Mouse (Mus musculus) megakaryocyte, embryonic 14.5 days (primary cell): Measurements from ENCODE around the gene Flot2.

Experiments
- FLI1 ChIP-seq: IDR thresholded peaks from 2 replicates; pipeline ENCODE4 v1.6.1; 2012; ENCODE audit warnings: low read length, inconsistent platforms, mixed read lengths
- GATA1 ChIP-seq: IDR thresholded peaks from 3 replicates; pipeline ENCODE4 v1.6.1; 2012; ENCODE audit warnings: mixed read lengths, low read length, inconsistent platforms, borderline replicate concordance

DNA sequence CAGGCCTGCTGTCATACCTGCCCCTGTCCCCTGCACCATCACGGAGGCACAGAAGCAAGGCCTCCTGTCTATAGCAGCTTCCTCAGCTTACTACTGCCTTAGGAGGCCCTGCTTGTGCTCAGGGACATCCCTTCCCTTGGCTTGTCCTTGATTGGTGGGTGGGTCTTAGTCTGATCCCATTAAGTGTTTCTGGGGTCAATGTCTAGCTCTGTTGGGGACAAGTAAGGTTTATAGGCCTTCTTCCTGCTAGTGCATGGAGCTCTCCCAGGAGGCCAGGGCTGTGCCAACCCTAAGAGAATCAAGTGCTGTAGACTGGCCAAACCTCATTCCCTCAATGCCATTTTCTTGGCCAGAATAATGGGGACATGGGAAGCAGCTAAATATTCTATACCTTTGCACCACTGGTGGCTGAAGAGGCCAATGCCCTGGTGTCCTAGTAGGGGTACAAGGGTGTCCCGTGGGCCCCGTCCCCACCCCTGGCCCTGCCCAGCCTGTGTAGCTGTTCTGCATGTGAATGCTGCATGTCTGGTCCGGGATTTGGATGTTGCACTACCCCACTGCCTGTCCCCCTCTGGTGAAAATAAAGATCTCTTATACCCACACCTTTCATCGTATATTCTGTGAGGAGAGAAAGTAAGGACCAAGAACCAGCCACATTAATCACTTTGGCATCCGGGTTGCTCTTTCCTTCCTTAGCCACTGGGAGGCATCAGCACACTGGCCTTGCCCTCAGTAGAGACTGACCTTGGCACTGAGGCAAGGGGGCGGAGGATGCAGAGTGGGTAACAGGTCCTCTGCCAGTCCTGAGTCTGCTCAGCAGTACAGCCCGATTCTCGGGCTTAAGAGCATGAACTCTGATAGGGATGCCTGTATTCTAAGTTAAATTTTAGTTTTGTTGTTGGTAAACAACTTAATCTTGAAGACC, 22.4 kb downstream of the Flot2 start:
- TF ChIP-seq GATA1: no peak
- no peak for TF ChIP-seq FLI1
